Mouse (Mus musculus): ENCODE data around the gene Nlgn1. TPM values are rescaled to one million over a fixed set of nuclear protein-coding genes. Genes with fewer than 3 reads are reported as not detected.

The Nlgn1 gene
- polyA plus RNA-seq, 1 experiment, result not detected

- peaks cover 37% of the 10 kb centered on the region for H3K27me3 ChIP-seq (ENCODE audit: control insufficient read depth)
- no peak overlapping the region for H3K4me3 ChIP-seq (replicated peaks)
- H3K36me3 ChIP-seq (ENCODE audit: control insufficient read depth), result no peaks in the 10 kb centered on the region
- TF ChIP-seq GATA1 (IDR thresholded peaks at IDR 0.05; ENCODE audit: low read length), result no peak
- TF ChIP-seq TAL1 (IDR thresholded peaks at IDR 0.05; ENCODE audit: low read length), result no peak
- no peaks in the 10 kb centered on the region for H3K4me1 ChIP-seq (ENCODE audit: control insufficient read depth)
- no peaks in the 10 kb centered on the region; the same call in 1 of the 2 replicates for H3K9me3 ChIP-seq (ENCODE audit: control insufficient read depth, low read length)
Measured at GRCm38 (mm10) chr3:26330019-26330418, 2.2 kb downstream of the Nlgn1 start.

GRCm38 (mm10) chr3:26324510-26324909 is 7.8 kb downstream of the Nlgn1 start:
- Histone ChIP-seq H3K4me1 (ENCODE audit: control insufficient read depth) (no peaks in the 10 kb centered on the region), H3K9me3 (ENCODE audit: control insufficient read depth, low read length) (no peaks in the 10 kb centered on the region), H3K36me3 (ENCODE audit: control insufficient read depth) (no peaks in the 10 kb centered on the region), H3K4me3 (replicated peaks) (no peak overlapping the region), H3K27me3 (ENCODE audit: control insufficient read depth) (no peaks in the 10 kb centered on the region)
- TF ChIP-seq TAL1 (IDR thresholded peaks at IDR 0.05; ENCODE audit: low read length) (no peak), GATA1 (IDR thresholded peaks at IDR 0.05; ENCODE audit: low read length) (no peak)

GRCm38 (mm10) chr3:26317397-26317796 is 14.9 kb downstream of the Nlgn1 start:
- no peaks in the 10 kb centered on the region for H3K27me3 ChIP-seq (ENCODE audit: control insufficient read depth)
- H3K4me3 ChIP-seq (replicated peaks), result no peak overlapping the region
- no peaks in the 10 kb centered on the region for H3K4me1 ChIP-seq (ENCODE audit: control insufficient read depth)
- TF ChIP-seq TAL1 (IDR thresholded peaks at IDR 0.05; ENCODE audit: low read length) (no peak), GATA1 (IDR thresholded peaks at IDR 0.05; ENCODE audit: low read length) (no peak)
- H3K9me3 ChIP-seq (ENCODE audit: control insufficient read depth, low read length), result no peaks in the 10 kb centered on the region
- no peaks in the 10 kb centered on the region for H3K36me3 ChIP-seq (ENCODE audit: control insufficient read depth)

- no peaks in the 10 kb centered on the region for H3K36me3 ChIP-seq (ENCODE audit: control insufficient read depth)
- no peaks in the 10 kb centered on the region for H3K9me3 ChIP-seq (ENCODE audit: control insufficient read depth, low read length)
- no peaks in the 10 kb centered on the region for H3K4me1 ChIP-seq (ENCODE audit: control insufficient read depth)
- H3K4me3 ChIP-seq (replicated peaks), result no peak overlapping the region
- no peak for TF ChIP-seq GATA1 (IDR thresholded peaks at IDR 0.05; ENCODE audit: low read length)
- no peak for TF ChIP-seq TAL1 (IDR thresholded peaks at IDR 0.05; ENCODE audit: low read length)
- H3K27me3 ChIP-seq (ENCODE audit: control insufficient read depth), result no peaks in the 10 kb centered on the region
Measured at GRCm38 (mm10) chr3:26297869-26298268, 34.4 kb downstream of the Nlgn1 start.

- H3K9me3 ChIP-seq (ENCODE audit: control insufficient read depth, low read length), result no peaks in the 10 kb centered on the region
- H3K4me1 ChIP-seq (ENCODE audit: control insufficient read depth), result no peaks in the 10 kb centered on the region
- no peaks in the 10 kb centered on the region for H3K27me3 ChIP-seq (ENCODE audit: control insufficient read depth)
- no peak overlapping the region for H3K4me3 ChIP-seq (replicated peaks)
- no peak for TF ChIP-seq GATA1 (IDR thresholded peaks at IDR 0.05; ENCODE audit: low read length)
- no peak for TF ChIP-seq TAL1 (IDR thresholded peaks at IDR 0.05; ENCODE audit: low read length)
- H3K36me3 ChIP-seq (ENCODE audit: control insufficient read depth), result no peaks in the 10 kb centered on the region
Measured at GRCm38 (mm10) chr3:26270894-26271795, 61.1 kb downstream of the Nlgn1 start.

GRCm38 (mm10) chr3:26246564-26246963 is 85.7 kb downstream of the Nlgn1 start:
- H3K9me3 ChIP-seq (ENCODE audit: control insufficient read depth, low read length), result no peaks in the 10 kb centered on the region
- no peaks in the 10 kb centered on the region for H3K4me1 ChIP-seq (ENCODE audit: control insufficient read depth)
- H3K27me3 ChIP-seq (ENCODE audit: control insufficient read depth), result no peaks in the 10 kb centered on the region
- no peaks in the 10 kb centered on the region for H3K36me3 ChIP-seq (ENCODE audit: control insufficient read depth)
- TF ChIP-seq GATA1 (IDR thresholded peaks at IDR 0.05; ENCODE audit: low read length) (no peak), TAL1 (IDR thresholded peaks at IDR 0.05; ENCODE audit: low read length) (no peak)
- no peak overlapping the region for H3K4me3 ChIP-seq (replicated peaks)

- TF ChIP-seq GATA1 (IDR thresholded peaks at IDR 0.05; ENCODE audit: low read length), result no peak
- no peak for TF ChIP-seq TAL1 (IDR thresholded peaks at IDR 0.05; ENCODE audit: low read length)
Measured at GRCm38 (mm10) chr3:26243274-26243673, 89.0 kb downstream of the Nlgn1 start.

GRCm38 (mm10) chr3:26230006-26230405 is 102.3 kb downstream of the Nlgn1 start:
- Histone ChIP-seq H3K4me1 (ENCODE audit: control insufficient read depth) (no peaks in the 10 kb centered on the region), H3K27me3 (ENCODE audit: control insufficient read depth) (no peaks in the 10 kb centered on the region), H3K9me3 (ENCODE audit: control insufficient read depth, low read length) (no peaks in the 10 kb centered on the region), H3K36me3 (ENCODE audit: control insufficient read depth) (no peaks in the 10 kb centered on the region), H3K4me3 (replicated peaks) (no peak overlapping the region)
- TF ChIP-seq TAL1 (IDR thresholded peaks at IDR 0.05; ENCODE audit: low read length) (no peak), GATA1 (IDR thresholded peaks at IDR 0.05; ENCODE audit: low read length) (no peak)

More at GRCm38 (mm10) chr3:26243274-26243673, 89.0 kb downstream of the Nlgn1 start:
- H3K4me1 ChIP-seq (ENCODE audit: control insufficient read depth), result no peaks in the 10 kb centered on the region
- H3K4me3 ChIP-seq (replicated peaks), result no peak overlapping the region
- no peaks in the 10 kb centered on the region for H3K27me3 ChIP-seq (ENCODE audit: control insufficient read depth)
- no peaks in the 10 kb centered on the region for H3K36me3 ChIP-seq (ENCODE audit: control insufficient read depth)
- H3K9me3 ChIP-seq (ENCODE audit: control insufficient read depth, low read length), result no peaks in the 10 kb centered on the region

- Histone ChIP-seq H3K9me3 (ENCODE audit: control insufficient read depth, low read length) (no peaks in the 10 kb centered on the region), H3K36me3 (ENCODE audit: control insufficient read depth) (no peaks in the 10 kb centered on the region), H3K4me1 (ENCODE audit: control insufficient read depth) (no peaks in the 10 kb centered on the region), H3K27me3 (ENCODE audit: control insufficient read depth) (no peaks in the 10 kb centered on the region), H3K4me3 (replicated peaks) (no peak overlapping the region)
- TF ChIP-seq TAL1 (IDR thresholded peaks at IDR 0.05; ENCODE audit: low read length) (no peak), GATA1 (IDR thresholded peaks at IDR 0.05; ENCODE audit: low read length) (no peak)
Measured at GRCm38 (mm10) chr3:26228827-26229226, 103.4 kb downstream of the Nlgn1 start.
